Mouse (Mus musculus) frontal cortex, postnatal 10 days (tissue): Measurements from ENCODE around the gene Hinfp.

ENCODE experiments used
- DNase-seq, 2 experiments: peaks; one replicate each; pipeline ENCODE4 v3.0.0; 2022; ENCODE audit warnings: low spot score in 2 of 2, mixed read lengths in 1 of 2

Gene Hinfp

DNA sequence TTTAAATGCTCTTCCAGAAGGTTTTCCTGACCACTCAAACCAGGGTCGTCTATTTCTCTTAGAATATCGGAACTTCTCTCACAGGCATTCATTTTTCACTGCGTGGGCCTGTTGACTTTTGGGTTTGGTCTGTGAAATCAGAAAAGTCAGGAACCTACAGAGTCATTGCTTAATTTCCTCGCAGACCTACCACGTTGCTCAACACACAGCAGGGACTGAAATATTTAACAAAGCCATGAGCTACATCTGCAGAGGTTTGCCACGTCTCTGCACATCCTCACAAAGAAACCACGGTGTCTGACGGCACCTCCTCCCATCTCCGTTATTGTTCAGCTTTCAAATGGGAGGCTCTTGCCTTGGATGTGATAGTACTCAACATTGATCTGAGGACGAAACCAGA lies 46.5 kb downstream of the Hinfp start:
- DNase-seq: no peak

DNA sequence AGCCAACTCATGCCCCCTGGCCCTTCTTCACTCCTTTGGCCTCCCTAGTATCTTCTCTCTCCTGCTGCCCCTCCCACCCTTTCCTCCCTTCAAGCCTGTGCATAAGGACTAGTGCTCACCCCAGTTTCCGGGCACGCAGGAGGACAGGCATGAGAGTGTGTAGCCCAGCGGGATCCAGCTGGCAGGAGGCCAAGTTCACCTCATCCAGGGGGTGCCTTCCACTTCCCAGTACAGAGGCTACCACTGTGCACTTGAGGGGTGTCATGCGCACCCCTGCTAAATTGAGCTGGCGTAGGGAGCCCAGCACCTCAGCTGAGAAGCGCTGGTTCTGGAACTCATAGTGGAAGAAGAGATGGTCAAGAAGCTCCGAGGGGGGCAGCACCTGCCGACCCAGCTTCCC lies 49.3 kb downstream of the Hinfp start:
- DNase-seq: no peak

GRCm38 (mm10) chr9:44255136-44255521 lies 50.3 kb downstream of the Hinfp start:
- no peak for DNase-seq

GRCm38 (mm10) chr9:44254508-44255135 lies 50.8 kb downstream of the Hinfp start:
- no peak for DNase-seq

DNA sequence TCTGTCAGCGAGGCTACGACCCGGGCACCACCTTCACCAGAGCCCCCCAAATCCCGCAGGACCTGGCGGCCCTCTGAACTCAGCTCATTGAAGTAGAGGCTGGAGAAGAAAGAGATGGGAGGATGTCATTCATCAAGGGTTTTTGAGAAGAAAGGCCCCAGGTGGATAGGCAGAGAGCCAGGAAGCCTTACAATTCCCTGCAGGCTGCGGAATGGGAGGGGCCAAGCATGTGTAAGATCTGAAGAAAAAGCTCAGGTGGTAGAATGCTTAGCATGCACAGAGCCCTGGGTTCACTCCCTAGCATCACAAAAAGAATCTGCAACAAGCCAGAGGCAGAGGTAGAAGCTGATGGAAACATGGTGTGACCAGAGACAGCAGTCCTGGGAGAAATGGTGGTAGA lies 52.0 kb downstream of the Hinfp start:
- DNase-seq: no peak

DNA sequence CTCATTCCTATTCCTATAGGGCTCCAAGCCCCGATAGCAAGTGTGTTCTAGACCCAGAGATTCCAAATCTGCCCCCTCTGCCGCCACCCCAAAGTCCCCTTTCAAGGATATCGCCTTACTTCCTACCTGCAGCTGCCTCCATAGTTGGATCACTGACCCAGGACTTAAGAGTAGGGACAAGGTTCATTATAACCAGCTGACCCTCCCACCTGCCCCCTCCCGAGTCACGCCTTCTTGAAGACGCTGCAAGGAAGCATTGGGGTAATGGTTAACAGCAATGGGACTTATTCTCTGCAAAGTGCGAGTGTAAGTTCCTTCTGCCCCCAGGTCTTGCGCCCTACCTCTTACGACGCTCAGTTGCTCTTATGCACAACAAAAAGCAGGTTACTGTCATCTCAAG lies 54.2 kb downstream of the Hinfp start, which contains the start of gene Pdzd3:
Gene Pdzd3, minus strand, starts transcription at position 158 of the 400 bp plus-strand sequence.
- DNase-seq: no peak

DNA sequence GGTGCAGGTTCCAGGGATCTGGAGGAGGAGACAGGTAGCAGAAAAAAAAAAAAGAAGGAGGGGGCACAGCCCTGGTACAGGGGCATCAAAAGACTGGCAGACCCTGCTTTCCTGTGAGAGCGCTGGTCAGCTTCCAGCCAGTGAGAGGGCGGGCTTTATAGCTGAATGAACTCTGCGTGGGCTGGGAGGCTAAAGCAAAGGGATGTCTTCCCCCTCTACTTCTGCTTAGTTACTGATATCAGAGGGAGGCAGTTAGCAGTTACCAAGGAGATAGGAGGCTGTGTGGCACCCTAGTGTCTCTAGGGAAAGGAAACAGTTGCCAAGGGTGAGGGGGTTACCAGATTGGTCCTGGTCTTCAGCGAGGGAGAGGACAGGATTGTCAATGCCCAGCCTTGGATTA lies 55.0 kb downstream of the Hinfp start:
- DNase-seq: no peak

GRCm38 (mm10) chr9:44249181-44250146 lies 56.0 kb downstream of the Hinfp start:
- DNase-seq: peak in 1 of 2 experiments; percentile 67

DNA sequence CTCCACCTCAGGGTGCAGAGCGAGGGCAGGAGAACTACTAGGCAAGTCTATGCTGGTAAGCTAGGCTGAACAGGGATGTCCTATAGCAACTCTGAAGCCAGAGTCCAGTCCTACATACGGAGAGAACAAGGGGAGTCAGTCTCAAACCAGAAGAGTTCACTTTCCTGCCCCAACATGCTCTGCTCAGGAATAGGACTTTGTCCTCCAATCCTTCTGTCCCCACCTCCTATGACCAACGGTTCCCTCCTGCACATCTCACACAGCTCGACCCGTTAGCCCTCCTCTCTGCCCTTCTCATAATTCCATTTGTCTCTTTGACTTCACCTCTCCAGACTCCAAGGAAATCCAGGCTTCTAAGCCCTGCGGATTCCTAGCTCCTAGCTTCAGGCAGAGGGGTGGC lies 57.6 kb downstream of the Hinfp start:
- no peak for DNase-seq

GRCm38 (mm10) chr9:44243621-44244020 lies 61.9 kb downstream of the Hinfp start:
- DNase-seq: no peak
